Mouse (Mus musculus) lung, embryonic 14.5 days (tissue): ENCODE data around the gene Sorbs1. TPM values are rescaled to one million over a fixed set of nuclear protein-coding genes. Genes with fewer than 3 reads are reported as not detected.

ENCODE experiments used
- ATAC-seq: fragments of 200-750 bp; cut with Nextera tagmentation; 2 replicates; pipeline ENCODE4 v1.8.0; 2017; ENCODE audit warnings: mild to moderate bottlenecking, moderate TSS enrichment, moderate library complexity; ENCODE audit not compliant: insufficient read depth
- DNase-seq: peaks from one replicate; pipeline ENCODE4 v3.0.0-alpha.2; 2015
- H3K27ac ChIP-seq: fragments of 300-500 bp; sonication (generic); 2 replicates; pipeline ENCODE4 v1.5.1; 2014; ENCODE audit warnings: low read depth, mild to moderate bottlenecking, moderate library complexity
- H3K27me3 ChIP-seq: fragments of 300-500 bp; sonication (generic); 2 replicates; pipeline ENCODE4 v1.6.1; 2014; ENCODE audit warnings: low read length, control low read depth; ENCODE audit not compliant: insufficient read depth
- H3K36me3 ChIP-seq: fragments of 300-500 bp; sonication (generic); 2 replicates; pipeline ENCODE4 v1.6.1; 2014; ENCODE audit warnings: control low read depth; ENCODE audit not compliant: insufficient read depth
- H3K4me1 ChIP-seq: fragments of 300-500 bp; sonication (generic); 2 replicates; pipeline ENCODE4 v1.6.1; 2014; ENCODE audit warnings: antibody characterized with exemption, control low read depth; ENCODE audit not compliant: insufficient read depth
- H3K4me2 ChIP-seq: fragments of 300-500 bp; sonication (generic); 2 replicates; pipeline ENCODE4 v1.6.1; 2014; ENCODE audit warnings: mild to moderate bottlenecking
- H3K4me3 ChIP-seq: fragments of 300-500 bp; sonication (generic); 2 replicates; pipeline ENCODE4 v1.5.1; 2014; ENCODE audit warnings: low read depth, low read length
- H3K9ac ChIP-seq: fragments of 300-500 bp; sonication (generic); 2 replicates; pipeline ENCODE4 v1.6.1; 2014
- H3K9me3 ChIP-seq: fragments of 300-500 bp; sonication (generic); 2 replicates; pipeline ENCODE4 v1.6.1; 2016; ENCODE audit warnings: low read depth, low read length, control low read depth
- CTCF ChIP-seq: IDR thresholded peaks from 2 replicates; pipeline ENCODE4 v1.5.1; 2016; ENCODE audit warnings: antibody characterized with exemption, low read depth
- WGBS: fragments of 180-500 bp; shearing (Covaris S2); extraction: QIAGEN DNeasy Blood & Tissue Kit; methylation state at CpG from one replicate; pipeline ENCODE4 v1.1.7; 2014; 5-methylcytosine and 5-hydroxymethylcytosine counted together
- polyA plus RNA-seq: library from polyadenylated mRNA; unstranded; fragments of >200 nt; fragmentation: Nextera tagmentation; extraction: Ambion mirVana; gene quantifications from 2 replicates; pipeline ENCODE4 v1.2.1, GENCODE M21; 2014

The Sorbs1 gene
- polyA plus RNA-seq, 1 experiment from 2014 or later: 46.6 TPM

DNA sequence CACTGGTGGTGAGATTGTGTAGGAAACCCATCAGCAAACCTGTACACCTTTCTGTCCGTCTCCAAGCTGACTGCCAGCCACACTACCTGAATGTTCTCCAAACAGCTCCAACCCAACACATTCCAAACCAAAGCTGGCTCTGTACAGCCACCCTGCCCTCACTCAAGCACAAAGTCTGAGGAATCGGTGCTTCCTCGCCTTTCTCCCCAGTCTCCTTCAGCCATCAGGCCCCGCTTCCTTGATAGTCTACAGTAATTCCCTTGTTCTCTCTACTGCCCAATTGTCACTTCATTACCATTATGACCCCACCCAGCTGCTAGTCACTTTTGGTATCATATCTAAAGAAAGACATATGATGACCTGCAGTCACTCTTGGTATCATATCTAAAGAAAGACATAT lies 180.5 kb downstream of the Sorbs1 start:
- H3K27ac ChIP-seq: no peak overlapping the region
- H3K4me2 ChIP-seq: no peak overlapping the region
- DNase-seq: no peak
- H3K9ac ChIP-seq: no peak overlapping the region
- H3K36me3 ChIP-seq: no peaks in the 10 kb centered on the region
- WGBS: 87% methylated on average over 4 of the region's 4 CpGs
- H3K4me3 ChIP-seq: no peak overlapping the region
- ATAC-seq: no peak
- H3K27me3 ChIP-seq: no peaks in the 10 kb centered on the region
- no peaks in the 10 kb centered on the region for H3K4me1 ChIP-seq
- TF ChIP-seq CTCF: no peak
- H3K9me3 ChIP-seq: no peaks in the 10 kb centered on the region

DNA sequence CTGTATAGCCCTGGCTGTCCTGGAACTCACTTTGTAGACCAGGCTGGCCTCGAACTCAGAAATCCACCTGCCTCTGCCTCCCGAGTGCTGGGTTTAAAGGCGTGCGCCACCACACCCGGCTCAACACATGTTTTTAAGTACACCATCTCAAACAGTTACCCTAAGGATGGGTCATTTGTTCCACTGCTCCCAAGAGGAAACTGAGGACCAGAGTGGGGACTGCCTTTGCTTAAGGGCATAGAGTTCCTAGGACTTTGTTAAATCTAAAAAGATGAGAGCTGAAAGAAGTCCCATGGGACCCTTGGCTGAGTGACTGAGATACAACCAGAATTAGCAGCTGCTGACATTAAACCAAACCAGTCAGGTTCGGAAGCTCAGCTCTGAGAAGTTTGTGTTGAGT lies 181.3 kb downstream of the Sorbs1 start:
- H3K4me3 ChIP-seq: no peak overlapping the region
- H3K27me3 ChIP-seq: no peaks in the 10 kb centered on the region
- no peak for TF ChIP-seq CTCF
- no peak overlapping the region for H3K27ac ChIP-seq
- ATAC-seq (no peak), DNase-seq (no peak)
- H3K4me2 ChIP-seq: no peak overlapping the region
- H3K36me3 ChIP-seq: no peaks in the 10 kb centered on the region
- no peaks in the 10 kb centered on the region for H3K9me3 ChIP-seq
- H3K9ac ChIP-seq: no peak overlapping the region
- 70% methylated on average over 6 of the region's 6 CpGs for WGBS
- no peaks in the 10 kb centered on the region for H3K4me1 ChIP-seq

DNA sequence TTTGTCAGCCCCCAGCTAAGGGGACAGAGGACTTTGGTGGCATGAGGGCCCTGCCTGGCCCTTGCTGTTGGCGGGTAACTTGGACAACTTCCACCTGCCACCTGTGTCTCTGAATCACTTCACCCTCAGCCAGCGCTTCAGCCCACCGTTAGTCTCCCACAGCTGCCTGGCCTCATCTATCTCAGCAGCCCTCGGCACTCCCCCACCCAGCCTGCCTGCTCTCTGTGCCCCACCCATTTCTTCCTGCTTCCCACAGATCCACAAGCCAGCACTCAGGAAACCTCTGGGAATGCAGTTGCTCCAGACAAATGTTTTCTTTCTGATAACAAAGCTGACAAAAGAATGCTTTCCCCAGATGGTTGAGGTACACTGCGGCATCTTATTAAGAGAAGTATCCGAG lies 181.7 kb downstream of the Sorbs1 start:
- H3K4me3 ChIP-seq: no peak overlapping the region
- H3K36me3 ChIP-seq: no peaks in the 10 kb centered on the region
- H3K9ac ChIP-seq: no peak overlapping the region
- 23% methylated on average over 6 of the region's 6 CpGs for WGBS
- H3K4me2 ChIP-seq: no peak overlapping the region
- TF ChIP-seq CTCF: no peak
- H3K9me3 ChIP-seq: no peaks in the 10 kb centered on the region
- no peaks in the 10 kb centered on the region for H3K4me1 ChIP-seq
- DNase-seq (peak; percentile 19), ATAC-seq (no peak)
- no peak overlapping the region for H3K27ac ChIP-seq
- H3K27me3 ChIP-seq: no peaks in the 10 kb centered on the region

DNA sequence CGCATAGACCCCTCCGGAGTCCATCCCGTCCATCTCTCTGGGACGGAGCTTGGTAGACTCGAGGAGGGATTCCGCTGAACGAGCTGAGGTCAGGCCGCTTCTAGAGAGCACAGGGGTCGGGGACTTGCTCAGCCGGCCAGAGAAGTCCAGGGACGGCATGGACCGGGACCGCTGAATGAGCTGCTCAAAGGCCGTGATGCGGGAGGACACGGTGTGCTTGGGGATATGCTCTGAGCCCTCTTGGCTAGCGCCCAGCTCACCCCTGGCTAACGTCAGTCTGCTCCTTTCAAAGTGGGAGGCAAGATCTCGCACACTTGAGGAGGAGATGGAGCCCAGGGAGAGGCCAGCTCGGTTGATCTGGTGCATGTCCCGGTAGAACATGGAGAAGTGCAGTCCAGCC lies 187.5 kb downstream of the Sorbs1 start:
- no peaks in the 10 kb centered on the region for H3K27me3 ChIP-seq
- H3K4me3 ChIP-seq: no peak overlapping the region
- no peaks in the 10 kb centered on the region for H3K36me3 ChIP-seq
- TF ChIP-seq CTCF: no peak
- DNase-seq (no peak), ATAC-seq (no peak)
- H3K4me1 ChIP-seq: no peaks in the 10 kb centered on the region
- H3K27ac ChIP-seq: no peak overlapping the region
- WGBS: 92% methylated on average over 21 of the region's 21 CpGs
- no peak overlapping the region for H3K9ac ChIP-seq
- H3K9me3 ChIP-seq: no peaks in the 10 kb centered on the region
- no peak overlapping the region for H3K4me2 ChIP-seq

DNA sequence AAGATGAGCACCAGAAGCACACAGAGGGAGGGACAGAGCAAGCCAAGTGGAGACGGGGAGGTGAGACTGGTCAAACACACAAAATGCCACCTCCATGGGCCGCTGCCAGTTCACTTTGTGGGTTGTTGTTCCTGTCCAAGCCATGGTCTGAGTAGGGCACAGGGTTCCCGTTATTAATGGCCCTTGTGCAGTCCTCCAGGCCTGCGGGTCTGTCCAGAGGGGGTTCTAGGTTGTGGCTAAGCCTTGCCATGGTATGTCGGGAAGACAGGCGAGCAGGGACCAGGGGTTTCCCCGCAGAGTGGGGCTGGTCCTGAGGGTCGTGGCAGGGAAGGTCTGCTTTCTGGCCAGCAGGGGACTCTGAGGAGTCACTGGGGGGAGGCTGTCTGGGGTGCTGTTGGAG lies 188.2 kb downstream of the Sorbs1 start:
- 86% methylated on average over 8 of the region's 8 CpGs for WGBS
- DNase-seq (no peak), ATAC-seq (no peak)
- no peak overlapping the region for H3K9ac ChIP-seq
- H3K4me1 ChIP-seq: no peaks in the 10 kb centered on the region
- H3K4me2 ChIP-seq: no peak overlapping the region
- no peak overlapping the region for H3K4me3 ChIP-seq
- no peaks in the 10 kb centered on the region for H3K27me3 ChIP-seq
- no peak overlapping the region for H3K27ac ChIP-seq
- TF ChIP-seq CTCF: no peak
- H3K36me3 ChIP-seq: no peaks in the 10 kb centered on the region
- no peaks in the 10 kb centered on the region for H3K9me3 ChIP-seq

DNA sequence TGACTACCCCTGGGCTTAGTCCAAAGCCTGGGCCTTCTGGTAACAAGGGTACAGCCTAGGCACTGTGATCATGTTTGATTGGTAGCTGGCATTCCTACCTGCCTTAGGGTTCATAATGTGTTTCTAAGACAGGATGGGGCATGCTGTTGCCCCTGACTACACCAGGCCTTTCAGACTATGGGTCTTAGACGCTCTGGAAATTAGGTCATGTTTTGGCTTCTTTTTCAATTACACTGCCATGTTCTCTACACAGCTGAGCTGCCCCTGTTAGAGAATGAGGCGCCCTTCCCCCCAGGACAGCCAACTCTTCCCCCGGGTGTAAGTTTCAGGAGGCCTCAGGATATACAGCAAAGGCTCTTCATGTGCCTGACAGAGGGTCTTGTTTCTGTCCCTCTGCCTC lies 191.4 kb downstream of the Sorbs1 start:
- H3K4me2 ChIP-seq: no peak overlapping the region
- H3K4me1 ChIP-seq: no peaks in the 10 kb centered on the region
- H3K27ac ChIP-seq: no peak overlapping the region
- no peaks in the 10 kb centered on the region for H3K36me3 ChIP-seq
- no peak for TF ChIP-seq CTCF
- no peak overlapping the region for H3K9ac ChIP-seq
- no peak overlapping the region for H3K4me3 ChIP-seq
- no peaks in the 10 kb centered on the region for H3K9me3 ChIP-seq
- H3K27me3 ChIP-seq: no peaks in the 10 kb centered on the region
- DNase-seq (no peak), ATAC-seq (no peak)
- 90% methylated on average over 3 of the region's 3 CpGs for WGBS

DNA sequence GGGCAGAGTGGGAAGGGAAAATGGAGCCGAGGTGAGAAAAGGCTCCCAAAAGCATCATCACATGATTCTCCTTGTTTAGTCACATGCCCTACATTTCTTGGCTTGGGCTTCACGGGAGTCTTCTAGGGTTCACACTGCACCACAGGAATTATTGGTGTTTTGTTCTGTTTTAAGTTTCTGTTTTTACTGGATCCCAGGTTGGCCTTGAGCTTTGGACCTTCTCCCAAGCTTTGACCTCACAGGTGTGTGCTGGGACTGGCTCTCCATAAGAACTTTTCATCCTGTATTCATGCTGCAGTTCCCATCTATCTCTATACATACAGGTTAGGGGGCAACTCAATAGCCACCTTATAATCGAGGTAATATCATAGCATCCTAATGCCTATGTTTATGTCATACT lies 194.4 kb downstream of the Sorbs1 start:
- Histone ChIP-seq H3K36me3 (no peaks in the 10 kb centered on the region), H3K4me1 (no peaks in the 10 kb centered on the region), H3K27ac (no peak overlapping the region), H3K4me3 (no peak overlapping the region), H3K9me3 (no peaks in the 10 kb centered on the region), H3K4me2 (no peak overlapping the region), H3K9ac (no peak overlapping the region), H3K27me3 (no peaks in the 10 kb centered on the region)
- DNase-seq (no peak), ATAC-seq (no peak)
- WGBS: 66% methylated on average over 3 of the region's 3 CpGs
- TF ChIP-seq CTCF: no peak

DNA sequence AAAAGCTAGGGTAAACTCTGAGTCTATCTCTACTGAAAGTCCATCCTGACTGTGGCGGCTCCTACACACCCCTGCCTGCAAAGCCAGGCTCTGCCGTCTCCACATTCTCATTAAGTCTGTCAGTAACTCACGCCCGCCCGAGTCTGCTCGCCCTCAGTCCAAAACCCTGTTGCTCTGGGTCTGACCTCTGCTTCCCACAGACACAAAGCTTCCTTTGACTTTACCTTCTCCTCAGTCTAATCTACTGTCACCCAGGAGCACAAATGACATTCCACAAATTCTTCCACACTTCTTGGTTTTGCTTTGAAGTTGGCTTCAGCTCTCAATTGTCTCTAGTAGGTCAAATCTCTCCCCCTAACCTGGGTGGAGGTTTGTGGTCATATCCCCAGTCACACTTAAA lies 195.1 kb downstream of the Sorbs1 start:
- no peak for TF ChIP-seq CTCF
- ATAC-seq (no peak), DNase-seq (no peak)
- H3K9ac ChIP-seq: no peak overlapping the region
- no peak overlapping the region for H3K4me3 ChIP-seq
- 27% methylated on average over 6 of the region's 6 CpGs for WGBS
- H3K9me3 ChIP-seq: no peaks in the 10 kb centered on the region
- H3K27ac ChIP-seq: no peak overlapping the region
- H3K27me3 ChIP-seq: no peaks in the 10 kb centered on the region
- H3K4me2 ChIP-seq: no peak overlapping the region
- no peaks in the 10 kb centered on the region for H3K4me1 ChIP-seq
- H3K36me3 ChIP-seq: 0 out of 2 replicates have a peak, but pooled peaks cover 2% of the 10 kb centered on the region
